Mouse (Mus musculus) forebrain, embryonic 15.5 days (tissue): ENCODE data around the gene Hsh2d. TPM values are rescaled to one million over a fixed set of nuclear protein-coding genes. Genes with fewer than 3 reads are reported as not detected.

Source experiments
- ATAC-seq: fragments of 200-750 bp; cut with Nextera tagmentation; replicated peaks from 2 replicates; pipeline ENCODE4 v1.8.0; 2017; ENCODE audit warnings: mild to moderate bottlenecking, moderate TSS enrichment, moderate library complexity
- H3K27ac ChIP-seq: fragments of 300-500 bp; sonication (generic); replicated peaks from 2 replicates; pipeline ENCODE4 v1.5.1; 2015; ENCODE audit warnings: mild to moderate bottlenecking, inconsistent platforms
- H3K27me3 ChIP-seq: fragments of 300-500 bp; sonication (generic); 2 replicates; pipeline ENCODE4 v1.6.1; 2015; ENCODE audit warnings: inconsistent platforms
- H3K36me3 ChIP-seq: fragments of 300-500 bp; sonication (generic); 2 replicates; pipeline ENCODE4 v1.6.1; 2015; ENCODE audit warnings: mild to moderate bottlenecking, inconsistent platforms
- H3K4me1 ChIP-seq: fragments of 300-500 bp; sonication (generic); 2 replicates; pipeline ENCODE4 v1.6.1; 2015; ENCODE audit warnings: inconsistent platforms
- H3K4me2 ChIP-seq: fragments of 300-500 bp; sonication (generic); replicated peaks from 2 replicates; pipeline ENCODE4 v1.6.1; 2015; ENCODE audit warnings: mild to moderate bottlenecking, inconsistent platforms
- H3K4me3 ChIP-seq: fragments of 300-500 bp; sonication (generic); 2 replicates; pipeline ENCODE4 v1.5.1; 2015; ENCODE audit warnings: mild to moderate bottlenecking, inconsistent platforms
- H3K9ac ChIP-seq: fragments of 300-500 bp; sonication (generic); replicated peaks from 2 replicates; pipeline ENCODE4 v1.6.1; 2015; ENCODE audit warnings: mild to moderate bottlenecking, inconsistent platforms
- H3K9me3 ChIP-seq: fragments of 300-500 bp; sonication (generic); 2 replicates; pipeline ENCODE4 v1.6.1; 2016; ENCODE audit warnings: inconsistent platforms
- WGBS: fragments of 180-500 bp; shearing (Covaris S2); methylation state at CpG from one replicate; pipeline ENCODE4 v1.1.7; 2015; ENCODE audit warnings: mixed read lengths; 5-methylcytosine and 5-hydroxymethylcytosine counted together
- polyA plus RNA-seq: library from polyadenylated mRNA; unstranded; fragments of >200 nt; fragmentation: Nextera tagmentation; extraction: Ambion mirVana; gene quantifications from 2 replicates; pipeline ENCODE4 v1.2.1, GENCODE M21; 2015

Hsh2d gene
- polyA plus RNA-seq, 1 experiment from 2014 or later: not detected

DNA sequence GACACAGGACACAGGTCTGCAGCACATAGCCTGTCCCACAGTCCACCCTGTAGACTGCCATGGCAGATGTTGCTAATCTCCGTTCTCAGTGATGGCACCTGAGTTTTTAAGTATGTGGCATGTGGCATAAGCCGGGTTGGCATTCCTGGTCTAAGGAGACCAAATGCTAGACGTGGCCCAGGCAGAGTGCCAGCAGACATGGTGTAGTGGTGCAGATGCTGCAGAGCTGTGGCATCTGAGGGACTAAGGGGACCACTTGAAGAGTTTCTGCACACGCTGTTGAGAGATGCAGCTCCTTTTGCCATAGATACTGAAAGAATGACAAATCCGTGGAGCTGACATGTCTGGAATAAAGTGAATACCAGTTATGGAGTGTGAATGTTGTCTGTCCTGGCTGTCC, 33.2 kb downstream of the Hsh2d start:
- no peak overlapping the region for H3K4me3 ChIP-seq
- no peak for ATAC-seq
- peaks cover 8% of the 10 kb centered on the region; the same call in 1 of the 2 replicates for H3K27me3 ChIP-seq
- 93% methylated on average over 5 of the region's 5 CpGs for WGBS
- H3K9ac ChIP-seq: no peak overlapping the region
- no peak overlapping the region for H3K4me2 ChIP-seq
- H3K4me1 ChIP-seq: peaks cover 20% of the 10 kb centered on the region
- H3K27ac ChIP-seq: no peak overlapping the region
- peaks cover 26% of the 10 kb centered on the region for H3K36me3 ChIP-seq
- H3K9me3 ChIP-seq: no peaks in the 10 kb centered on the region

DNA sequence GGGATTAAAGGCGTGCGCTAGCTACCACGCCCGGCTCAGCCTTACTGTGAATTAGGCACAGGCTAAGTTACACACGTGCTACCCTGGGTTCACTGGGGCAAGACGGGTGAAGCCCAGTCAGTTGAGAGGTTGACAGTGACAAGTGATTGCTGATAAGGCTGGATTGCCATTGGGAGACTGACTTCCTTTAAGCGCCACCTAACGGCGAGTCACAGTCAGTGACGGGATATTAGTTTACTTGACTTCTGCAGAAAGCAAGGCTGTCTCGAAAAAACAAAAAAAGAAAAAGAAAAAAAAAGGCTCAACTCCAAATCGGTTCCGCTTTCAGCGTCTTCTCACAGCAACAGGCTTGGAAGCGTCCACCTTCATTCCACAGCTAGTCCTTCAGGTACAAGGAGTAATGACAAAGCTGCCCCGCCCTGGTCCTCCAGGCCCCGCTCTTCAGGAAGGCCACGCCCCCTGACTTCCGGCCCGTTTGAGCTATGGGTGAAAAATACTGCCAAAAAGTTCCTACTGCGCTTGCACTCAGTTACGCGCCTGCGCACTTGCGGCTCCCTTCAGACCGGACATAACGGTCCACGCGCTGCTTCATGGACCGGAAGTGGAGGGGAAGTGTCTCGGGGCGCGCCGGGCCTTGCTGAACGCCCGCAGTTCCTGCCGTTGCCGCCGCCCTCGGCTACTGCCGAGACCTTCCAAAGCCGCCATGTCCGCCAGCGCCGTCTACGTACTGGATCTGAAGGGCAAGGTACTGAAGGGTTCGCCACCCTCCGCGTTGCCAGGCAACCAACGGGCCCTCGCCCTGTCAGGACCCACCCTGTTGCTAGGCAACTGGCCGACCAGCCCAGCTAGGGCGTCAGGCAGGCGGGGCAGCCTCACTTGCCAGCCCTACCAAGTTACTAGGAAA, 50.3 kb downstream of the Hsh2d start, which contains the start of gene Ap1m1:
TSS of gene Ap1m1 (plus strand) at position 520 of the 904 bp plus-strand sequence.
- peak within 1 kb of the TSS; percentile 87 for H3K9ac ChIP-seq
- H3K27ac ChIP-seq: peak within 1 kb of the TSS; percentile 99
- ATAC-seq: peak; percentile 96
- under 1% methylated on average over 54 of the region's 54 CpGs for WGBS
- H3K9me3 ChIP-seq: no peaks in the 10 kb centered on the region
- H3K4me2 ChIP-seq: peak within 1 kb of the TSS; percentile 77
- peaks cover 24% of the 10 kb centered on the region for H3K4me1 ChIP-seq
- H3K36me3 ChIP-seq: no peaks in the 10 kb centered on the region
- no peaks in the 10 kb centered on the region for H3K27me3 ChIP-seq
- peak within 1 kb of the TSS; percentile 96 for H3K4me3 ChIP-seq

DNA sequence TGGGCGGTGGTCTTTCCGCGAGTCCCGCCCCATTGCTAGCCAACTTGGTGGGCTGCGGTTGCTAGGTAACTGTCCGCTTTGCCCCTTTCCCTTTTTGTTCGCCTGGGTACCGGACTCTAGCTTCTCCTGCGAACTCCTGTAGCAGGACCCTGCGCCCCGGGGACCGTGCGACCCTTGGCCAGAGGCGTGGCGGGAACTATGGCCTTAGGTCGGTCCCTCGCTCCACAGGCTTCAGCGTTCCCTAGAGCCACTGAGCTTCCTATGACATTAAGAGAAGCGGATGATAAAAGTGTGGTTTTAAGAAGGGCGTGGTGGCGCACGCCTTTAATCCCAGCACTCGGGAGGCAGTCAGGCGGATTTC, 50.9 kb downstream of the Hsh2d start:
- peak overlapping the region; percentile 96 for H3K4me3 ChIP-seq
- peak overlapping the region; percentile 99 for H3K27ac ChIP-seq
- H3K27me3 ChIP-seq: no peaks in the 10 kb centered on the region
- peak overlapping the region; percentile 87 for H3K9ac ChIP-seq
- H3K4me2 ChIP-seq: peak overlapping the region; percentile 77
- H3K4me1 ChIP-seq: peaks cover 24% of the 10 kb centered on the region
- under 1% methylated on average over 24 of the region's 24 CpGs for WGBS
- no peaks in the 10 kb centered on the region for H3K9me3 ChIP-seq
- no peaks in the 10 kb centered on the region for H3K36me3 ChIP-seq
- no peak for ATAC-seq

DNA sequence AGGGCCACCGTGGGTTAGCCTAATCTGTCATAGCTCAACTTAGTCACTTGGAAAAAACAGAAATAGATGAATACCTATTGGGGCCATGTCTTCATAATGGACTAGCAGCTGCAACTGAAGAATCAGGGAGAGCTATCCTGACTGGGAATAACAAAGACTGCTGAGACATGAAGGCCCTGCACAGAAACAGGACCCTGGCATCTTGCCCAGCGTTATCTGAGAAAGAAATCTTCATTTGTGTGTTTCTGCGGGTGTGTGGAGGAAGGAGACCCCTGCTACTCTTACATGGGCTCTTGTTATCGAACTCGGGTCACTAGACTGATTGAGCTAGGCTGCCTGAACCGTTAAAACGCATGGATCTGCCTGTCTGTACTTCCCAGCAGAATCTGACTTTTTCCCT, 51.5 kb downstream of the Hsh2d start:
- WGBS: 55% methylated on average over 7 of the region's 7 CpGs
- H3K9ac ChIP-seq: peak overlapping the region; percentile 87
- H3K27ac ChIP-seq: no peak overlapping the region

DNA sequence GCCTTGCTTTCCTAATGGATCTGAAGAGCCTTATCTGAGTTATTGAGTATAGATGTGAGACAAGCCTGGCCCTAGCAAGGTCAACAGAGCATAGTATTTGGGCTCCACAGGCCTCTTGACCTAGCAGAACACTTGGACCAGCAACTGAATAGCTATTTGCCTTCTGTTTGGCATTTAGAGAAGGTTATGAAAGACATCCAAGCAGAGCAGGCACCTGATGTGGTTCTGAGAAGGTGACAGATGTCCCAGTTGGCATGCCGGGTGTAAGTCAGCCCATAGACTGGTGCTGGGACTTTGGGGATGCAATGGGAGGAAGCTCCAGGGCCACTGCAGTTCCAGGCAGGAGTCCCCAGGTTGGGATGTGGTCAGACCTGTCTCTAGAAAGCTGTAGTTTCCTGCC, 52.8 kb downstream of the Hsh2d start:
- Histone ChIP-seq H3K4me3 (no peak overlapping the region), H3K27ac (no peak overlapping the region), H3K27me3 (no peaks in the 10 kb centered on the region), H3K36me3 (no peaks in the 10 kb centered on the region; the same call in 1 of the 2 replicates), H3K9me3 (no peaks in the 10 kb centered on the region), H3K4me1 (peaks cover 24% of the 10 kb centered on the region), H3K4me2 (no peak overlapping the region), H3K9ac (no peak overlapping the region)
- 96% methylated on average over 1 of the region's 1 CpGs for WGBS
- ATAC-seq: no peak

More for the DNA sequence above, 51.5 kb downstream of the Hsh2d start:
- peaks cover 24% of the 10 kb centered on the region for H3K4me1 ChIP-seq
- no peaks in the 10 kb centered on the region; the same call in 1 of the 2 replicates for H3K36me3 ChIP-seq
- H3K27me3 ChIP-seq: no peaks in the 10 kb centered on the region
- H3K9me3 ChIP-seq: no peaks in the 10 kb centered on the region
- H3K4me2 ChIP-seq: peak overlapping the region; percentile 77
- no peak for ATAC-seq
- peak overlapping the region; percentile 96 for H3K4me3 ChIP-seq

DNA sequence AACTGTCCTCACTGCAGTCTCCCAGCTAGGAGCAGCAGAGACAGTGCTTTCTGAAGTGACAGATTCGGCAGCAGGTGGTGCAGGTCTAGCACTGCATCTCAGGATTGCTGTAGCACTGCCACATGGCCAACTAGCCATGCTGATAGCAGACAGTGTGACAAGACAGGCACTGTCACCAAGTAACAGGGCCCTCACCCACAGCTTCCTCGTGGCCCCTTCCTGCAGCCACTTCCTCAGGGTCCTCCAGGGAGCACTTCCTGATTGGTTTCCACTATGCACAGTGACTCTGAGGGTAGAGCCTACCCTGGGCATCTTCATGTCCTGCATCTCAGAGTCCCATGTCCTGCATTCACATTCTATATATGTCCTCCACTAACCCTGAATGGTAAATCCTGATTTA, 55.2 kb downstream of the Hsh2d start:
- Histone ChIP-seq H3K36me3 (peaks cover 6% of the 10 kb centered on the region; the same call in 1 of the 2 replicates), H3K27me3 (no peaks in the 10 kb centered on the region), H3K9ac (no peak overlapping the region), H3K4me3 (no peak overlapping the region), H3K4me2 (no peak overlapping the region), H3K27ac (no peak overlapping the region), H3K9me3 (no peaks in the 10 kb centered on the region), H3K4me1 (peaks cover 22% of the 10 kb centered on the region)
- 70% methylated on average over 2 of the region's 2 CpGs for WGBS
- no peak for ATAC-seq

Other genes starting within 250 kb of the Hsh2d start
- 20.5 and 21.8 TPM in 2 replicates for gene Zfp961, start 238.6 kb upstream of the Hsh2d start, polyA plus RNA-seq
- 1.2 TPM in 1 of 2 replicates, not detected in the other for gene Cyp4f18, start 180.0 kb upstream of the Hsh2d start, polyA plus RNA-seq
- not detected in 2 replicates for gene Olfr372, start 148.4 kb upstream of the Hsh2d start, polyA plus RNA-seq
- not detected in 2 replicates for gene Olfr373, start 106.5 kb upstream of the Hsh2d start, polyA plus RNA-seq
- not detected in 2 replicates for gene Olfr374, start 82.6 kb upstream of the Hsh2d start, polyA plus RNA-seq
- gene Tpm4, start 54.7 kb upstream of the Hsh2d start, polyA plus RNA-seq: 221 TPM in 2 replicates
- gene Rab8a, start 28.4 kb upstream of the Hsh2d start, polyA plus RNA-seq: 100 and 103 TPM in 2 replicates
- gene Cib3, start 23.2 kb downstream of the Hsh2d start, polyA plus RNA-seq: not detected in 2 replicates
- not detected in 2 replicates for gene Gm11034, start 24.0 kb downstream of the Hsh2d start, polyA plus RNA-seq
- gene Fam32a, start 30.1 kb downstream of the Hsh2d start, polyA plus RNA-seq: 116 and 117 TPM in 2 replicates
- 248 and 252 TPM in 2 replicates for gene Ap1m1, start 50.4 kb downstream of the Hsh2d start, polyA plus RNA-seq
- 23.0 and 23.1 TPM in 2 replicates for gene Gm10282, start 115.6 kb downstream of the Hsh2d start, polyA plus RNA-seq
- gene Klf2, start 129.4 kb downstream of the Hsh2d start, polyA plus RNA-seq: 4.0 and 4.1 TPM in 2 replicates
- 62.3 and 63.1 TPM in 2 replicates for gene Eps15l1, start 231.8 kb downstream of the Hsh2d start, polyA plus RNA-seq